Comparison of ENCODE assay signal across 8 mouse cellular contexts in the genomic region with DNA sequence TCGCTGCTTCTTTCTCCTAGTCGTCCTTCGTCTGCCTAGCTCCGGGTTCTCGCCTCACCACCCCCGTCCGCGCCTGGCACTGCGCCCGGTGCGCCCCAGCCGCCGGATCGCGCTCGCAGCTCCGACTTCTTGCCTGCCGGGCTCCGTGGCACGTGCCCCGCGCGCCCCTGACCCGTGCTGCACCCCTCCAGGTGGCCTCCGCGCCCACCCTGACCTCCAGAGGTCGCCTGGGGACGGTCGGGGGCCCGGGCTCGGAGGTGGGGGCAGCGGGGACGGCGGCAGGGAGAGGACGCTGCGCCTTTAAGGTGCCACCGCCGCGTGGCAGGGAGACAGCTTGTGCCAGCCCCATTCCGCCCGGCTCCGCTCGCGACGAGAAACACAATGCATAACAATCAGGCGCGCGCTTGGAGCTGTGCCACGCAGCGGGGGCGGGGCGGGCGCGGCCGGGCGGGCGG. TPM values are rescaled to one million over a fixed set of nuclear protein-coding genes. Genes with fewer than 3 reads are reported as not detected.
DNase-seq lines count a peak whose midpoint lies in the region; ATAC-seq and TF ChIP-seq lines count a peak whose summit lies in the region.

No protein-coding gene starts in this region.

- H3K36me3 ChIP-seq in forebrain, embryonic 11.5 days (ENCODE audit: control insufficient read depth, insufficient read depth, low read length): no peaks in the 10 kb centered on the region
- H3K36me3 ChIP-seq in hindbrain, postnatal 0 days (ENCODE audit: insufficient read depth, low read length): no peaks in the 10 kb centered on the region
- no peaks in the 10 kb centered on the region for H3K36me3 ChIP-seq in limb, embryonic 12.5 days
- H3K36me3 ChIP-seq in neural tube, embryonic 12.5 days: no peaks in the 10 kb centered on the region

- ATAC-seq in forebrain, embryonic 11.5 days (replicated peaks; ENCODE audit: low FRiP score): no peak
- no peak for ATAC-seq in hindbrain, postnatal 0 days
- ATAC-seq in limb, embryonic 12.5 days (ENCODE audit: insufficient number of reproducible peaks, insufficient read depth, low FRiP score, low TSS enrichment, low read depth): no peak
- ATAC-seq in neural tube, embryonic 12.5 days (ENCODE audit: low FRiP score, low read depth): no peak; the same call in 1 of the 2 replicates

- under 1% methylated on average over 46 of the region's 57 CpGs for WGBS in forebrain, embryonic 11.5 days
- under 1% methylated on average over 49 of the region's 57 CpGs for WGBS in hindbrain, postnatal 0 days
- WGBS in limb, embryonic 12.5 days: under 1% methylated on average over 46 of the region's 57 CpGs
- WGBS in neural tube, embryonic 12.5 days: under 1% methylated on average over 50 of the region's 57 CpGs

- peak; percentile 53 for DNase-seq in gastrocnemius, postnatal 10 days
- no peak for DNase-seq in gastrocnemius, adult 18-20 months (ENCODE audit: low spot score)
- DNase-seq in ZHBTc4 (ENCODE audit: low read depth, low spot score): peak; percentile 48
- DNase-seq in forebrain, embryonic 11.5 days (ENCODE audit: low spot score): peak; percentile 70
- DNase-seq in hindbrain, postnatal 0 days (ENCODE audit: low spot score): peak; percentile 81
- no peak for DNase-seq in spleen, postnatal 4 days (ENCODE audit: low spot score in 2 of 2)

- H3K4me1 ChIP-seq in forebrain, embryonic 11.5 days (replicated peaks; ENCODE audit: control insufficient read depth, insufficient read depth, low read length): peaks cover 29% of the 10 kb centered on the region
- peaks cover 22% of the 10 kb centered on the region for H3K4me1 ChIP-seq in hindbrain, postnatal 0 days (ENCODE audit: insufficient read depth, low read length)
- H3K4me1 ChIP-seq in limb, embryonic 12.5 days (replicated peaks): peaks cover 35% of the 10 kb centered on the region
- peaks cover 47% of the 10 kb centered on the region for H3K4me1 ChIP-seq in neural tube, embryonic 12.5 days

- no peak overlapping the region for H3K27ac ChIP-seq in forebrain, embryonic 11.5 days (ENCODE audit: low read depth, low read length)
- peak overlapping the region; percentile 93 for H3K27ac ChIP-seq in hindbrain, postnatal 0 days
- no peak overlapping the region for H3K27ac ChIP-seq in limb, embryonic 12.5 days
- peak overlapping the region; percentile 34; the same call in 1 of the 2 replicates for H3K27ac ChIP-seq in neural tube, embryonic 12.5 days

- no peaks in the 10 kb centered on the region for H3K9me3 ChIP-seq in forebrain, embryonic 11.5 days (ENCODE audit: control insufficient read depth, low read length)
- no peaks in the 10 kb centered on the region for H3K9me3 ChIP-seq in hindbrain, postnatal 0 days (ENCODE audit: low read length)
- no peaks in the 10 kb centered on the region for H3K9me3 ChIP-seq in limb, embryonic 12.5 days
- no peaks in the 10 kb centered on the region for H3K9me3 ChIP-seq in neural tube, embryonic 12.5 days

- peaks cover 88% of the 10 kb centered on the region for H3K27me3 ChIP-seq in forebrain, embryonic 11.5 days (ENCODE audit: control insufficient read depth, insufficient read depth, low read length)
- H3K27me3 ChIP-seq in hindbrain, postnatal 0 days (ENCODE audit: insufficient read depth, low read length): peaks cover 31% of the 10 kb centered on the region
- H3K27me3 ChIP-seq in limb, embryonic 12.5 days: peaks cover 94% of the 10 kb centered on the region
- H3K27me3 ChIP-seq in neural tube, embryonic 12.5 days (replicated peaks): peaks cover 88% of the 10 kb centered on the region

- peak overlapping the region; percentile 81 for H3K4me2 ChIP-seq in forebrain, embryonic 11.5 days (ENCODE audit: low read depth, low read length, severe bottlenecking)
- peak overlapping the region; percentile 94 for H3K4me2 ChIP-seq in hindbrain, postnatal 0 days (ENCODE audit: low read depth, low read length)
- H3K4me2 ChIP-seq in limb, embryonic 12.5 days: peak overlapping the region; percentile 94
- peak overlapping the region; percentile 84 for H3K4me2 ChIP-seq in neural tube, embryonic 12.5 days (replicated peaks)

- no peak for TF ChIP-seq CTCF in hindbrain, postnatal 0 days (IDR thresholded peaks at IDR 0.05; ENCODE audit: low read depth)

- peak overlapping the region; percentile 43 for H3K9ac ChIP-seq in forebrain, embryonic 11.5 days (ENCODE audit: low read length)
- H3K9ac ChIP-seq in hindbrain, postnatal 0 days (replicated peaks; ENCODE audit: low read length): peak overlapping the region; percentile 68
- peak overlapping the region; percentile 52 for H3K9ac ChIP-seq in limb, embryonic 12.5 days (replicated peaks)
- H3K9ac ChIP-seq in neural tube, embryonic 12.5 days: peak overlapping the region; percentile 58

- peak overlapping the region; percentile 48 for H3K4me3 ChIP-seq in forebrain, embryonic 11.5 days (ENCODE audit: low read depth, low read length)
- H3K4me3 ChIP-seq in hindbrain, postnatal 0 days (ENCODE audit: low read length): peak overlapping the region; percentile 56
- H3K4me3 ChIP-seq in limb, embryonic 12.5 days (replicated peaks): peak overlapping the region; percentile 49
- H3K4me3 ChIP-seq in neural tube, embryonic 12.5 days: peak overlapping the region; percentile 38

RNA-seq across cellular contexts. Expression of a gene that starts 9.1 kb away (rescaled TPM):
- total RNA-seq in gastrocnemius, postnatal 10 days (2021): not detected
- not detected for total RNA-seq in gastrocnemius, adult 18-20 months (2021)
- polyA plus RNA-seq in forebrain, embryonic 11.5 days (2014; fragmentation: Nextera tagmentation; extraction: Ambion mirVana): 3.8 and 5.8 TPM in 2 replicates
- 87.0 and 93.2 TPM in 2 replicates for total RNA-seq in hindbrain, postnatal 0 days (2014; rRNA removed)
- 30.7 and 34.3 TPM in 2 replicates for polyA plus RNA-seq in hindbrain, postnatal 0 days (2015; fragmentation: Nextera tagmentation; extraction: Ambion mirVana)
- 0.09 TPM in 1 of 2 replicates, not detected in the other for polyA plus RNA-seq in limb, embryonic 12.5 days (2016; fragmentation: Nextera tagmentation; extraction: Ambion mirVana)
- 10.0 and 11.2 TPM in 2 replicates for polyA plus RNA-seq in neural tube, embryonic 12.5 days (2016; fragmentation: Nextera tagmentation; extraction: Ambion mirVana)

RNA-seq across cellular contexts. Expression of a gene that starts 9.7 kb away (rescaled TPM):
- under 1 TPM; 0.35 to 0.70 TPM for total RNA-seq in gastrocnemius, postnatal 10 days (2021)
- total RNA-seq in gastrocnemius, adult 18-20 months (2021): under 1 TPM; 0.18 to 0.31 TPM
- polyA plus RNA-seq in forebrain, embryonic 11.5 days (2014; fragmentation: Nextera tagmentation; extraction: Ambion mirVana): 0.29 and 0.41 TPM in 2 replicates
- total RNA-seq in hindbrain, postnatal 0 days (2014; rRNA removed): 1.3 and 3.5 TPM in 2 replicates
- 18.0 and 19.1 TPM in 2 replicates for polyA plus RNA-seq in hindbrain, postnatal 0 days (2015; fragmentation: Nextera tagmentation; extraction: Ambion mirVana)
- 0.18 and 0.76 TPM in 2 replicates for polyA plus RNA-seq in limb, embryonic 12.5 days (2016; fragmentation: Nextera tagmentation; extraction: Ambion mirVana)
- 0.13 and 0.40 TPM in 2 replicates for polyA plus RNA-seq in neural tube, embryonic 12.5 days (2016; fragmentation: Nextera tagmentation; extraction: Ambion mirVana)

RNA-seq across cellular contexts. Expression of a gene that starts 19.6 kb away (rescaled TPM):
- total RNA-seq in gastrocnemius, postnatal 10 days (2021): 10 to 100 TPM; 11.4 to 12.1 TPM
- 10 to 100 TPM; 11.1 to 13.6 TPM for total RNA-seq in gastrocnemius, adult 18-20 months (2021)
- polyA plus RNA-seq in forebrain, embryonic 11.5 days (2014; fragmentation: Nextera tagmentation; extraction: Ambion mirVana): 38.1 and 39.9 TPM in 2 replicates
- total RNA-seq in hindbrain, postnatal 0 days (2014; rRNA removed): 44.0 and 52.4 TPM in 2 replicates
- polyA plus RNA-seq in hindbrain, postnatal 0 days (2015; fragmentation: Nextera tagmentation; extraction: Ambion mirVana): 28.4 and 31.9 TPM in 2 replicates
- 39.9 and 41.9 TPM in 2 replicates for polyA plus RNA-seq in limb, embryonic 12.5 days (2016; fragmentation: Nextera tagmentation; extraction: Ambion mirVana)
- 45.7 and 47.4 TPM in 2 replicates for polyA plus RNA-seq in neural tube, embryonic 12.5 days (2016; fragmentation: Nextera tagmentation; extraction: Ambion mirVana)

RNA-seq across cellular contexts. Expression of a gene that starts 45.1 kb away (rescaled TPM):
- 100 to 1,000 TPM; 585 to 712 TPM for total RNA-seq in gastrocnemius, postnatal 10 days (2021)
- total RNA-seq in gastrocnemius, adult 18-20 months (2021): 1,000 to 10,000 TPM; 3,864 to 4,194 TPM
- polyA plus RNA-seq in forebrain, embryonic 11.5 days (2014; fragmentation: Nextera tagmentation; extraction: Ambion mirVana): not detected in 2 replicates
- total RNA-seq in hindbrain, postnatal 0 days (2014; rRNA removed): 0.26 and 4.4 TPM in 2 replicates
- not detected in 2 replicates for polyA plus RNA-seq in hindbrain, postnatal 0 days (2015; fragmentation: Nextera tagmentation; extraction: Ambion mirVana)
- polyA plus RNA-seq in limb, embryonic 12.5 days (2016; fragmentation: Nextera tagmentation; extraction: Ambion mirVana): 4.7 TPM in 2 replicates
- 2.7 and 2.9 TPM in 2 replicates for polyA plus RNA-seq in neural tube, embryonic 12.5 days (2016; fragmentation: Nextera tagmentation; extraction: Ambion mirVana)

RNA-seq across cellular contexts. Expression of a gene that starts 47.7 kb away (rescaled TPM):
- total RNA-seq in gastrocnemius, postnatal 10 days (2021): under 1 TPM; 0.28 to 0.77 TPM
- 1 to 10 TPM; 1.2 to 8.2 TPM for total RNA-seq in gastrocnemius, adult 18-20 months (2021)
- not detected in 2 replicates for polyA plus RNA-seq in forebrain, embryonic 11.5 days (2014; fragmentation: Nextera tagmentation; extraction: Ambion mirVana)
- total RNA-seq in hindbrain, postnatal 0 days (2014; rRNA removed): 1.2 and 5.4 TPM in 2 replicates
- 5.4 and 5.5 TPM in 2 replicates for polyA plus RNA-seq in hindbrain, postnatal 0 days (2015; fragmentation: Nextera tagmentation; extraction: Ambion mirVana)
- 0.37 and 0.41 TPM in 2 replicates for polyA plus RNA-seq in limb, embryonic 12.5 days (2016; fragmentation: Nextera tagmentation; extraction: Ambion mirVana)
- polyA plus RNA-seq in neural tube, embryonic 12.5 days (2016; fragmentation: Nextera tagmentation; extraction: Ambion mirVana): 0.49 and 1.2 TPM in 2 replicates

Comparison
In these comparisons a context has a peak if more than half of its experiments do, and no peak if none do; other contexts are left out.
1. DNase-seq: peak in gastrocnemius, postnatal 10 days (single experiment), ZHBTc4 (single experiment), forebrain, embryonic 11.5 days (single experiment) and hindbrain, postnatal 0 days (single experiment); none in gastrocnemius, adult 18-20 months (single experiment) and spleen, postnatal 4 days (0 of 2).
2. H3K27ac ChIP-seq: peak in hindbrain, postnatal 0 days (single experiment) and neural tube, embryonic 12.5 days (single experiment); none in forebrain, embryonic 11.5 days (single experiment) and limb, embryonic 12.5 days (single experiment).
3. RNA of a gene that starts 9.7 kb away (polyA plus RNA-seq): 18.0 to 19.1 TPM in hindbrain, postnatal 0 days; 0.29 to 0.41 TPM in forebrain, embryonic 11.5 days, 0.18 to 0.76 TPM in limb, embryonic 12.5 days and 0.13 to 0.40 TPM in neural tube, embryonic 12.5 days; every median in the first group is over 10 times any median in the second.
4. Peak in every context shown above with its lines, with median percentiles within 50 percentile points of each other: H3K4me2 ChIP-seq, H3K4me3 ChIP-seq and H3K9ac ChIP-seq.